Mouse (Mus musculus) gastrocnemius, adult 8-10 months (tissue): ENCODE results near the gene Gm20388. TPM values are rescaled to one million over a fixed set of nuclear protein-coding genes. Genes with fewer than 3 reads are reported as not detected.

Experiments
- DNase-seq, 2 experiments: peaks; one replicate each; pipeline ENCODE4 v3.0.0; 2022; ENCODE audit warnings: low spot score in 2 of 2
- total RNA-seq, 4 experiments: library from RNA; stranded (reverse); gene quantifications; 2 replicates each; pipeline ENCODE4 v1.2.4; 2022

The Gm20388 gene
- total RNA-seq, 4 experiments from 2014 or later, result 4.4 to 20.0 (median 7.9) TPM; not detected in 1

GRCm38 (mm10) chr8:120288122-120288908 is 377.7 kb downstream of the Gm20388 start:
- DNase-seq, result peak; percentile 59 to 70

- no peak for DNase-seq
Measured at GRCm38 (mm10) chr8:120289191-120289590, 378.6 kb downstream of the Gm20388 start.

- DNase-seq, result peak; percentile 59 to 74
Measured at GRCm38 (mm10) chr8:120289698-120290181, 379.1 kb downstream of the Gm20388 start.

GRCm38 (mm10) chr8:120290614-120291013 is 380.0 kb downstream of the Gm20388 start:
- no peak for DNase-seq

GRCm38 (mm10) chr8:120291650-120292049 is 381.0 kb downstream of the Gm20388 start:
- DNase-seq, result no peak

GRCm38 (mm10) chr8:120292316-120293107 is 381.9 kb downstream of the Gm20388 start:
- DNase-seq, result no peak

- DNase-seq, result no peak
Measured at GRCm38 (mm10) chr8:120293421-120294357, 383.0 kb downstream of the Gm20388 start.

- DNase-seq, result no peak
Measured at GRCm38 (mm10) chr8:120294982-120295870, 384.6 kb downstream of the Gm20388 start.

- no peak for DNase-seq
Measured at GRCm38 (mm10) chr8:120297000-120297399, 386.4 kb downstream of the Gm20388 start.

- no peak for DNase-seq
Measured at GRCm38 (mm10) chr8:120298601-120299532, 388.2 kb downstream of the Gm20388 start.

GRCm38 (mm10) chr8:120300601-120301141 is 390.0 kb downstream of the Gm20388 start:
- peak; percentile 41 to 56 for DNase-seq

- DNase-seq, result no peak
Measured at GRCm38 (mm10) chr8:120302941-120303675, 392.5 kb downstream of the Gm20388 start.

- DNase-seq, result no peak
Measured at GRCm38 (mm10) chr8:120304097-120304496, 393.5 kb downstream of the Gm20388 start.

- no peak for DNase-seq
Measured at GRCm38 (mm10) chr8:120305800-120306385, 395.3 kb downstream of the Gm20388 start.

GRCm38 (mm10) chr8:120307103-120307502 is 396.5 kb downstream of the Gm20388 start:
- no peak for DNase-seq

GRCm38 (mm10) chr8:120307528-120307927 is 396.9 kb downstream of the Gm20388 start:
- no peak for DNase-seq

- DNase-seq, result no peak
Measured at GRCm38 (mm10) chr8:120308131-120308530, 397.5 kb downstream of the Gm20388 start.

GRCm38 (mm10) chr8:120308553-120308952 is 397.9 kb downstream of the Gm20388 start:
- DNase-seq, result peak; percentile 54 to 66
